Mouse (Mus musculus): ENCODE measurements around the gene Gm6351. TPM values are rescaled to one million over a fixed set of nuclear protein-coding genes. Genes with fewer than 3 reads are reported as not detected.
"Not testable (repeated sequence)": the region's sequence is repeated elsewhere in the genome, so short reads cannot be mapped to it uniquely, and the experiment has no call there.

The Gm6351 gene
- not detected in 2 replicates for polyA plus RNA-seq (2016; fragmentation: Nextera tagmentation; extraction: Ambion mirVana)

GRCm38 (mm10) chr5:94076085-94076484 lies at the start of gene Gm6351:
Gm6351 (plus strand) TSS chr5:94076385.
- not testable (repeated sequence) for DNase-seq (ENCODE audit: low spot score); H3K27ac ChIP-seq; H3K4me3 ChIP-seq; H3K9me3 ChIP-seq; H3K4me1 ChIP-seq; H3K36me3 ChIP-seq; H3K27me3 ChIP-seq (ENCODE audit: insufficient read depth, poor library complexity, severe bottlenecking)
- WGBS = no CpG with 5 or more reads among the region's 3 CpGs

GRCm38 (mm10) chr5:94070445-94070844 lies 5.7 kb upstream of the Gm6351 start, which contains the start of gene BC061212:
BC061212 (minus strand) TSS chr5:94070545.
- WGBS = no CpG with 5 or more reads among the region's 1 CpGs
- DNase-seq (ENCODE audit: low spot score); H3K27ac ChIP-seq; H3K4me1 ChIP-seq; H3K4me3 ChIP-seq; H3K9me3 ChIP-seq; H3K27me3 ChIP-seq (ENCODE audit: insufficient read depth, poor library complexity, severe bottlenecking); H3K36me3 ChIP-seq: not testable (repeated sequence)

Other genes starting within 250 kb of the Gm6351 start
- not detected in 2 replicates for gene Gm7792, start 232.6 kb upstream of the Gm6351 start, polyA plus RNA-seq (2016; fragmentation: Nextera tagmentation; extraction: Ambion mirVana)
- not detected in 2 replicates for gene Gm16429, start 147.3 kb upstream of the Gm6351 start, polyA plus RNA-seq (2016; fragmentation: Nextera tagmentation; extraction: Ambion mirVana)
- not detected in 2 replicates for gene BC061212, start 5.8 kb upstream of the Gm6351 start, polyA plus RNA-seq (2016; fragmentation: Nextera tagmentation; extraction: Ambion mirVana)
- gene Gm3106, start 141.6 kb downstream of the Gm6351 start, polyA plus RNA-seq (2016; fragmentation: Nextera tagmentation; extraction: Ambion mirVana) = not detected in 2 replicates
- gene A430089I19Rik, start 230.4 kb downstream of the Gm6351 start, polyA plus RNA-seq (2016; fragmentation: Nextera tagmentation; extraction: Ambion mirVana) = 0.11 and 0.14 TPM in 2 replicates
- gene Gm6502, start 238.1 kb downstream of the Gm6351 start, polyA plus RNA-seq (2016; fragmentation: Nextera tagmentation; extraction: Ambion mirVana) = not detected in 2 replicates

Data from heart, embryonic 10.5 days (tissue).